Mouse (Mus musculus): ENCODE measurements at regions not wholly inside any gene's neighbourhood (a gene's known extent, or its start where the extent isn't known, plus 50 kb on each side); places are given as distances from the start of the nearest gene placed in this dataset.
A peak's percentile ranks its signal among the peaks of the same experiment; 100 is the strongest.

DNA sequence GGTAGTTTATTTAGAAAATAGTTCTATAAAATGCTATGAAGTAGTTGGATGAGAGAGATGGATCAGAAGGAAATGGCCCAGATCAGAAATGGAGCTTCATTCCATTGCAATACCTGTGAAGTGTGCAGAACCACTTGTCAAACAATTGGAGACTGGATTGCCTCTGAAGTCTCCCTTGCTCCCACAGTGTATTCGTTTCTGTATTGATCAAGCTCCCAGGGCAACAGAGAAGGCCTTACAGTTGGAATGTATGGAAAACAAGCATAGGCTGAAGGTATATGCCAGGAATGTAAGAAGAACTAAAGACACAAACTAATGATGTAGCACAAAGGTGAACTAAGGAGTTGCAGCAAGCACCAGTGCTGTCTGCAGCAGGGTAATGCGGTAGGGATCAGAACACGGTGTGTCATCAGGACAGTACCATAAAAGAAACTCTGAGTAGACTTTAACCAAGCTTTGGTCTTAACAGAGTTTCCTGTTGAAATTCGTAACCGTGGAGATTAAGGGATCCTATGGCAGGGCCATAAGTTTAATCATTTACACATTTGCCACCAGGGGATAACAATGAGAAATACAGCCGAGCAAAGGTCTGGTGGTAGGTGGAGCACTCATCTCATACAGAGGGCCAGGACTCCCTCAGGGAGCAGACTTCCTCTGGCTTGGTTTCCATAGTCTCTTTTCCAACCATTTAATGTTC is 732.9 kb upstream of the 2610301B20Rik start:
- DNase-seq (ENCODE audit: low spot score): no peak

DNA sequence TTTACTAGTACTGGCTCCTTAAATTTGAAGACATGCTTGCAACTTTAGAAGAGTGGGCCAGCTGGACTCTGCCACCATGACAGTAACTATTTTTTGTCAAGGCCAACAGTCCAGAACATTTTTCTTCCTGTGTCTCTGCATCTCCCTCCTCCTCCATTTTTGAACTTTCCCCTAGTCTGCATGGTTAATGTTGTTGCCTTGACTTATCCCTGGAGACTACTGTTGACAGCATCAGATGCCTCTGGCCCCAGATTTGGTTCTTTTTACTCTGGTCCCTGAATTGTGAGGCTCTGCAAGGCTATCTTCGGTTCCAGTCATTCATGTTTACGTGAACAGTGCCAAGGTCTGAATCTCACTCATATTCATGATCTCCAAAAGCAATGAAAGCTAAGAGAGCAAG is 724.4 kb upstream of the 2610301B20Rik start:
- peak; percentile 26 for DNase-seq (ENCODE audit: low spot score)

DNA sequence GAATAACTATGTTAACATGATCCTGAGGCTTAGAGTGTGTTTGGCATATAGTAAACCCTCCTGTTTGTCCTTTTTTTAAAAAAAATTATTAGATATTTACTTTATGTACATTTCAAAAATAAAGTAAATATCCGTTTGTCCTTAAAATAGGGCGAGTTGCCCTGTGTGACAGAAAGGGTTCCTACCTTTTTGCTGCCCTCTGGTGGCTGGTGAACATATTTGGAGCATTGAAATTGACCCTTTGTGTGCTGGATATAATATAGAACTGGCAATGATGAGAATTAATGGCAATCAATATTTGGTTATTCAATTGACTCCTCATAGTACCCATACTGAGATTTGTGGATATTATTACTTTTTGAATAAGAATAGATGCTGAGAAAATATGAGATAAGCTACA is 723.8 kb upstream of the 2610301B20Rik start:
- peak; percentile 21 for DNase-seq (ENCODE audit: low spot score)

DNA sequence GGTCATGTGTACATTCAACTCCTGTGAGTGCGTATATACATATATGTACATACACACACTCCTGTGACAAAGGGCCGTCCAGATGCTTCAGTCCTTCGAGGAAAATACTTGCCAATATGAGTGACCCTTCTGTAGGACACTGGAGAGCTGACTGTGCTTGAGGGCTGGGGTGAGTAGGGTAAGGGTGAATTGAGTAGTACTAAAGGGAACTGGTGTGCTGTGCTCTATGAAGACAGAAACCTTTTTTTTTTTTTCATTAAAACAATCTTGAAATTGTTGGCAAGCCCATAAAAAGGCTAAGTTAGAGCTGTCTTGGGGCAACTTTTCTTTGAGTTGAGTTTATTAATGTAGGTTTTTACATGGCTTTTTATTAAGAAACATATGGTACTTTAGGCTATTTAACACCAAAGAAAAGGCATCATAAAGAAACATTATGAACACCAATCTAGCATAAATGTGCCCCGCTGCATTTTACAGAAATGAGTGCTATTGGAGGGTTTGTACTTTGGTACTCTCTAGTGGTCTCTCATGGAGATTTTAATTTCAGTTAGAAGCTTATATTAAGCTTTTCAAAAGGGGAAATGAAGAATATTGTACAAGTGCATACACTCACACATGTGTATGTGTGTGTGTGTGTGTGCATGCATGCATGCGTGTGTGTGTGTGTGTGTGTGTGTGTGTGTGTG is 718.5 kb upstream of the 2610301B20Rik start:
- no peak for DNase-seq (ENCODE audit: low spot score)

DNA sequence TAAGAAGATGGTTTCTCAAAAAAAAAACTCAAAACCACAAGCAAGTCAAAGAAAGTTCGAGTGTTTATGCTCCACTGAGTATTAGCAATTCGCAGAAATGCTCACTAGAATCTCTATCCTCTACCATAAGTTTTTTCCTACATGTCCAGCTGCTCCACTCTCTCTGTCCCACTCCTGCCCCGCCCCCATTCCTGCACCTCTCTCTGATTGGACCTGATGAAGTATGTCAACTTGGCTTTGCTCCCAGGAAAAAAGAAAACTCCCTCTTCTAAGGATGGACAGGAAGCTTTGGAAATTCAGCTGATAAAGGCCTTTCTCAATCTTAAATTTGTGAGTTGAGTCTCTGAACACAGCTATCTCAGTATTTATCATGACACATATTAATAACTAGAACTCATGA is 684.4 kb upstream of the 2610301B20Rik start:
- DNase-seq (ENCODE audit: low spot score): no peak

DNA sequence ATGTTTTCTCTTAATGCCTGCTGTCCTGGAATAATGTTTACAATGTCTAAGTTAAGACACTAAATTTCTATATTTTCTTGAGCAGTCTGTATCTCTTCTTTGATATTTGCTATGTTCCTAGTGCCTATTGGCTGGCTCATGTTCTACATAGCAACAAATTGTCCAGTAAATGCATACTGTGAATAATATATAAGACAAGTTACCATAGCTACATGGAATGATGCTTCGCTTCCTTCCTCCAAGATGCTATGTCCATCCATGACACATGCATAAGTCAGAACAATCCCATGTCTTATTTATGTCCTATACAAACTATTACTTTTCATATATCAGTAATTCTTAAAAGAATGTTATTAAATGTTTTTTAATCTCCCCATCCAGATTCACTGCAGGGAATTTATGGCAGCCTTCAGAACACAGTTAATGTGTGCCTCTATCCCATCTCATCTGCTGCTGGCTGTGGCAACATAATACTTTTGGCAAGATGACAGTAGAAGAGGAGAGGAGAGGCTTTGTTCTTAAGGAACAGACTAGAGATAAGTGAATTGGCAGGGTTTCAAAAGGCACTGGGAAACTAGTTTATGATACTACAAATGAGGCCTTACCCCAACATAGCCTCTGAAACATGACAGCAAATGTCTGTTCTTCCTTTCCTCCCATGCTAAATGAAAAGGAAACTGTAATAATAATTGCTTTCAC is 676.9 kb upstream of the 2610301B20Rik start:
- DNase-seq (ENCODE audit: low spot score): peak; percentile 11

DNA sequence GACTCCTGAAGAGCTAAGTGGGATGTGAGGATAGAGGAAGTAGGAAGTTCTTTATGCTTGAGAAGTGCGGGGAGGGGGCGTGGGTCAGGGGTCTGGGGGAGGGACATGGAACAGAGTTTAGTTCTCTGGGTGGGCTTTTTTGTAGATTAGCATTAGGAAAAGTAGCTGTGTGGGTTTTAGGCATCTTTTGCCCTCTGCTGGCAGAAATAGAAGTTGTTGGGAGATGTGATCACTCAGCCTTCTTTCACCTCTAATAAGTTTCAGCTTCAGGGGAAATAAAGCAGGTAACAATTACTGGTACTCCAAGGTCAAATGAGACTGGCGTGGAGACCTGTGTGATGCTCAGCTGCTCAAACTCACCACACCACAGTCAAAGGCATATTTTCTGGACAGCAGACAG is 672.5 kb upstream of the 2610301B20Rik start:
- no peak for DNase-seq (ENCODE audit: low spot score)

DNA sequence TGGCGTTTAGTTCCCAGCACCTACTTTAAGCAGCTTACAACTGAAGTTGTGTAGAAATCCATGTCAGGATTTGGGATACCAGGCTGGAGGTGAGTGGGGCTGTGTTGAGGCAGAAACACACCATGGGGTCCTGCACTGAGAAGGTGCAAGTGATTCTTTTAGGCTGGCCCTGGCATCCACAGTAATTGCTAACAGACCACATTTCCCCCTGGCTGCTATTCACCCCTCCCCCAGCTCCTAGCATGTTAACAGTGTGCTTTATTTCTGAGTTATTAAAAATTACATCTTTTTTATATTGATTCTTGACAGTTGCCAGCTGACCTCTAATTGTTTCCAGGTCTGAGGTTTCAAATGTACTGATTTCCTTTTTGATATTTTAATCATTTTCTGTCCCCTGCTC is 670.1 kb upstream of the 2610301B20Rik start:
- DNase-seq (ENCODE audit: low spot score): no peak

DNA sequence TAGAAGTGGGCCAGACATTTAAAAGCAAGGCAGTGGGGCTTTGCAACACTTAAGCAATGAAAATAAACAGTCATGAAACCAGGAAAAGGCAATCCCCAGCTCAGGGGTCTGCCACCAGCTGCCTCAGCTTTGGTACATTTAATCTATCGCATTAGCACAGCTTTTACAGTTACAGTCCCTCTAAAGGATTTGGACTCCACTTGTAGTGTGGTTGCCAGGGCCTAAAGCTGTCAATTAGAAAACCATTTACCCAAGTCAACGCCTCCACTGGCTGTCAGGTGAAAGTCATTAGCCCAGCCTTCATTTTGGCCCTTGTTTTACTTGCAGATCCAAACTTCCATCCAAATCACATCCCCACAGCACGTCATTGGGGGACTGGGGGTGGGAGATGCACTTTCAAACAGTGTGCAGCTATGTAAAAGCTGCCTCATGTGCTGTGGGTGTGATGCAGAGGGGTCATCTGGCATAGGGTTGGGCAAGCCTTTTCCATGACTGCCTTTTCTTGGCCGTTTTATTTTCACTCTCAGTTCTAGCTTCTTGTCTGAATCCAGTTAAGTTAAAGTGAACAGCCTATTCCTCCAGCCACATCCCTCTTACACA is 664.9 kb upstream of the 2610301B20Rik start:
- DNase-seq (ENCODE audit: low spot score): no peak

DNA sequence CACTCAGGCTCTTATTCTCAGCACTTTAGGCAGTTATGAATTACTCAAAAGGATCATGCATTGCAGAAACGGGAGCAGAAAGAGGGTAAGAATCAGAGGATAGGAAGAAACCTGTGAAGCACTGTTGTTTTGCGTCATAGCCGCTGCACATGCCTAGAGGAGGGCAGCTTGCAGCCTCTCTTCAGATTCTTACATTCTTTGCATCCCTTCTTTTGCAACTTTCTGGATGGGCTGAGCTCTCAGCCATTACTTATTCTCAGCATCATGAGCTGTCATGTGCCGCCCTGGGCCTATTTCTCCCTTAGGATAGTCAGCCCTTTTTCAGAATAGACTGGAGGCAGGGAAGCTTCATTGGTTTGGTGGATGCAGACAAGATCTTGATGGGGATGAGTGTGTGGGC is 663.0 kb upstream of the 2610301B20Rik start:
- no peak for DNase-seq (ENCODE audit: low spot score)

DNA sequence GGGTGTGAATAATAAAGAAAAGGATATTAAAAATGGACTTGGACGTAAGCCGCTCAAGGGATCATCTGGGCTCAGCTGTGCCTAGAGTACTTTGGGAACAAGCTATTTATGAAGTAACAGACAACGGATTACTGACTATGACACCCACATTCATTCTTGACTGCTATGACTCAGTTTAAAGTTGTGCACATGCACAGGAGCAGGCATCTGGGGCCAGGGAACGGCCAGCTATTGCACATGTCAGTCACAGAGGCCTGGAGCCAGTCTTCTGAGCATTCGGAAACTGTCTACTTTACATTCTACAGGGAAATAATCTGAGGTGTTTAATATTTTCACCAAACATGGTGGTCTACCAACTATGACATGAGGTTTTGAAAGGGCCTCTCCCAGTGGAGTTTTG is 639.0 kb upstream of the 2610301B20Rik start:
- peak; percentile 8 for DNase-seq (ENCODE audit: low spot score)

DNA sequence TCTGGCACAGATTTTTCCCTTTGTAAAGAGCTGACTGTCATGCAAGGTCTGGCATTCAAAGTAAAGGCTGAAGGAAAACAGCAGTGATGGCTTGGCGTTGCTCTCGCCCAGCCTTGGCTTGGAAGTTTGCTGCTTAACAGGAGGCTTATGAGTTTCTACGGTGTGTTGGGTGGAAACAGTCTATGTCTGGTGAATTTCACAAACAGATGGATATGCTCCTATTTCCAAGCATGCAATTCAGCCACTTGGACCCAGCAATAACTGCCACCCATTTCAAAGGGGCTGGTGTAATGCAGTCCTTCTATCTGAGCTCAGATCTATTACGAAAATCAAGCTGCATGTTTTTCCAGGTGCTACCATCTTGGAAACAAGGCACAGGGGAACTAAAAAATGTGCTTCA is 632.2 kb upstream of the 2610301B20Rik start:
- DNase-seq (ENCODE audit: low spot score): no peak

DNA sequence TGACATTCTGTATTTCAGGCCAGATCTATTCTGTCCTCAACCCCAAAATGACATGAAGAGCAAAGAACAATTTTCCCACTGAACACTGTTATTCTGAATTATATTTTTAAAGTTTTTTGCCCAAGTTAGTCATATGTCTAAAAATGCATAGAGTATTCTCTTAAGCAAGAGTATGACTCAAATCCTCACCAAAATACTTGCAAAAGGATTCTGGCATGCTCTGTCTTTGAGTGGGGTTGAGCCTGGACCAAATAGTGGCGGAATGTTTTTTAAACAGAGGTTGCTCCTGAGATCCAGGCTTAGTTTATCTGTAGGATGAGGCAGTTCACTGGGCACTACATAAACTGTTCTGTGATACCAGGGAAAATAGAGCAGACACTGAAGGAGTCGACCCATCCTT is 631.4 kb upstream of the 2610301B20Rik start:
- no peak for DNase-seq (ENCODE audit: low spot score)

DNA sequence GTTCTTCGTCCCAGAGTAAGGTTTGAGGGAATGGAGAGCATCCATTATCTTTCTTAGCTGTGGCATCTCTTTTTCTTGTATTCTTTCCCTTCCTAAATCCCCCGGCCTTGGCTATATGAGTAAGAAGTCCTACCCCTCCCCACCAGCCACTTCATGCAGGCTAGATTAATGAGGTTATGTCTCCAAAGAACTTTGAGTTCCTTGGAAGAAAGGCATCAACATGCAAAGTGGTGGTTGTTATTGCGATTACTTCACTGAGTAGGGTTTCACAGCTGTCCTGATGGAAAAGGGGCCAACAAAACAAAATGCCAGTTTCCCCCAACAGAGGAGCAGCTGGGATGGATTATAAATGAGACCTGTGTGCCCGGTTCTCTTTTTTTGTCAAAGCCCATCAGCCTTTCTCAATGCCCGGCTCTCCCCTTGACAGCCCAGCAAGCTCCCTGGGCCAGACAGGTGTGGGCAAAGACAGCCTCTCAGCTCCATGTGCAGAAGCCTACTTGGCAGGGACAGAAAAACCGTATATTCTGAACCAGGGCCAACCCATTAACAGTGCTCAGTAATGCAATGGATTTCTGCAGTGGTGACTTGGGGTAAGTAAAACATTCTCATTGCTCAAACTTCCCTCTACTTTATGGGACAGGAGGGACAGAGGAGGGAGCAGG is 620.1 kb upstream of the 2610301B20Rik start:
- DNase-seq (ENCODE audit: low spot score): no peak

DNA sequence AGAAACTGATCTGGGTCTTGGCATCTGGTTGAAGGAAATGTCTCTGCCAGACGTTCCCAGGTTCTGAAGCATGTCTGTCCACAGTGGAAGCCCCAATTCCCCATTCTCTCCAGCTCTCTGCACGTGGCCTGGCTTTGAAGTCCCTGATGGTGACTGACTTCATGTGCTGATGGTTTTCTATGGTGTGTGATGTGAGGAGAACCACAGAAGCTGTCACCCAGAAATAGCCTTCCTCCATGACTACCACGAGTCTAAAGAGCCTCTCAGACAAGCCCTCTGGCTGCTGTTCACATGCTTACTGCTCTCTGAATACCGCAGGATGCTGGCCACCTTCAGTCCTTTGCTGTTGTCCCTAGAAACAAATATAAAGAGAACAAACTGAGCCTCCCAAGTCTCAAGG is 616.8 kb upstream of the 2610301B20Rik start:
- DNase-seq (ENCODE audit: low spot score): no peak

DNA sequence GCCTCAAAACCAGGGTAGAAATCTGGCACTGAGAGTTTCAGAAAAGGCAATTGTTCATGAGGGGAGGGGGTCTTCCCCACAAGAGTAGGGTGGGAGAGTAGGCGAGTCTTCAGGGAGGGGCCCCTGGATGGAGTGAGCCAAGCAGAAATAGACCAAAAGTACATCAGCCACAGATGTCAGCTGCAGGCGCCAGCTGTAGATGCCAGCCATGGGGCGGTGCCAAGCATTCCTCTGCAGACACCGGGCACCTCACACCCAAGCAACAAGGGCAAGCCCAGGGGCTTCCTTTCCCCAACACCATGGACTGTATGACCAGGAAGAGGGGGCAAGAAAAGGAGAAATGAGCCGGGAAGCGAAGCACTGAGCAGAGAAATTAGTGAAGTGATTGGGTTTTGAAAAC is 613.9 kb upstream of the 2610301B20Rik start:
- DNase-seq (ENCODE audit: low spot score): no peak

DNA sequence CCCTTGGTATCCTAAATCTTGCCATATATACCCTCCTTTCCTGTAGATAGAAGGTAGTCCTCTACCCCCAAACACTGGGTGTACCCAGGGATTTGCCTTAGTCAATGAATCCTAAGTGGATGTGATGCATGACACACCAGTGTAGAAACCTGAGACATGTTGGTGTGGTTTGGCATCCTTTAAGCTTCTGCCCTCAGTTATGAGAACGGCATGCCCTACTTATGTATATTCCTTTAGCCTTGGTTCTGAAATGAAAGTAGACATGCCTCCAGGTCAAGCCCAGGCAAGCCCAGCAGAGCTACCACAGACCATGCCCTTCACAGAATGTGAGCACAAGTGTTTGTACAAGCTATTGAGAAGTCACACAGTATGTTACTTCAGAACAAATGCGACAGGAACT is 608.4 kb upstream of the 2610301B20Rik start:
- DNase-seq (ENCODE audit: low spot score): no peak

DNA sequence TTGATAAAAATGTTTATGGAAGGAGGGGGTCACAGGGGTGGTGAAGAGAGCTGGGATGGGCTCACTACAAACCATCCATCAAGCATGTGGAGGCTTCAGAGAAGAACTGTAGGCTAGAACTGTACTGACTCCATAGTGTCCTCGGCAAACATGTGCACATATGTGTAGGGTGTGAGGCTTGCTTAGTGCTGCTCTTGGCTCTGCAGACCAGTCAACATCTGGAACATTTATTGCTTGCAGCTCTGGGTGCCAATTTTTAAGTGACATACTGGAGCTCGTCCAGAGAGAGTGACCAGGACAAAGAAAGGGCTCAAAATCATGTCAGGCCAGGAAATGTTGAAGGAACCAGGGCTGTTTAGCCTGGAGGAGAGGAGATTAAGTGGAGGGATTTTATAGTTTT is 588.7 kb upstream of the 2610301B20Rik start:
- DNase-seq (ENCODE audit: low spot score): no peak

DNA sequence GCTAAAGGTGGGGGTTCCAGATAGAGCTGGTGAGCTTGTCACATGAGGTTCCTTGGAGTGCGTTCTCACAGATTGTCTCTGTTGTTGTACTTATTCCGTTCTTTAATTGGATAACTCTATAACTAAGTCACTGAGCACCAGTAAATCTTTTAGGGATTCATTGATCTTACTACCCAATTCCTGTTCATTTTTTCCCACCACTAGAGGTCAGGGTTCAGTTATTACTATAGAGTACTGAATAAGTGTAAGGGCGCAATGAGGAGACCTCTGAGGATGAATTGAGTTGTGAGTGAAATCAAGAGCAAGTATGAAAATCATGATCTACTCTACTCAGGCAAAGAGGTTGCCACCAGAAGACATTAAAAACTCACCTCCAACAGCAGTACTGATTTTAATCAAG is 584.0 kb upstream of the 2610301B20Rik start:
- peak; percentile 21 for DNase-seq (ENCODE audit: low spot score)

DNA sequence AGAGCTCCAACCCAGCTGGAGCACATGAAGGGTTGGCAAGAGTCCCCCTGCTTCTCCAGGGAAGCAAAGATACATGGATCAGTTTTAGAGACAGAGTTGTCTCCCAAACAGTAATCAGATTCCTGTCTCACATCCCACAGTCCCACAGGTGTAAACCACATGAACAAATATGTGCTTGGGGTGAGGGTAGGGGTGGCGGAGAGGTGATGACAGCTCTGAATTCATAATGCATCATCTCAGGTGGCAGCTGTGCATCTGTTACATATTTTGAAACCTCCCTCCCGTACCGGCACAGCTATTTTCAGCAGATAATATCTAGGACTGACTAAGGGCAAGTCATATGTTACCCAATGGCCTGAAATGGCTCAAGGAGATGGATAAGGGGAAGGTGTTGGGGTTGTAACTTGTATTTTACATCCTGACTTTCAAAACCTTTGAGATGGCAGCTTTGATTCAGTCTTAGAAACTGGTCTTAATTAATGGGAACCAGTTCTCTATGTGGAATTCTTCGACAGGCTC is 579.2 kb upstream of the 2610301B20Rik start:
- no peak for DNase-seq (ENCODE audit: low spot score)

DNA sequence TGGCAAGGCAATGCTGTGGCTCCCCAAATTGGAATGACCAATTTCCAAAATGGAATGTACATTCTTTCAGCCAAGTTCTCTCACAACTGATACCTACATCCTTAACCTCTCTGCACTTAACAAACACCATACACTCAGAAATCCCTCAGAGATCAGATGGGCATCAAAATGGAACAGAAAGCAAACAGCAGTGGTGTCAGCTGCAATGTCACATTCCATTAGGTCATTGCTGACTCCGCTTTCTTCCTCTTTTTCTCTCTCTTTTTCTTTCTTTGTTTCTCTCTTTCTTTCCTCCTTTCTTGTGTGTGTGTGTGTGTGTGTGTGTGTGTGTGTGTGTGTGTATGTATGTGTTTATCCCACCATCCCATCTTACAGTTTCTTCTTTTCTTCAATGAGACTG is 578.1 kb upstream of the 2610301B20Rik start:
- DNase-seq (ENCODE audit: low spot score): no peak

DNA sequence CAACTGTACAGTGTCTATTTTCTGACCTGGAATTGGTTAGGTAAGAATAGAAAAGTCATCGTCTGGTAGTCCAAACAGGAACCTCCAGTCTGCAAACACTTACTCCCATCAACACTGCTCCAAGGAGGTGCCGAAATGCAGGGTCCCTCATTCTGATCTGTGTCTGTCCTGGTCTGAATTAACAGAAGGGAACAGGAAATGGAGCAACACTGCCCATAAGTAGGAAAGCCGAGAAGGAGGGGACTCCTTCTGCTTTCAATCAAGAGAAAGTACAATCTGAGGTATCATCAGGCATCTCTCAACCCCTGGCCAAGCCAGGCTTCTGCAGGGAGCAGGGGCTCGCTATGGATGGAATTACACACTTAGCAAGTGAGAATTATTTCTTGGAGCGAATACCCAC is 562.4 kb upstream of the 2610301B20Rik start:
- no peak for DNase-seq (ENCODE audit: low spot score)
